Mouse (Mus musculus): ENCODE measurements around the gene Efcab6.

Gene Efcab6

DNA sequence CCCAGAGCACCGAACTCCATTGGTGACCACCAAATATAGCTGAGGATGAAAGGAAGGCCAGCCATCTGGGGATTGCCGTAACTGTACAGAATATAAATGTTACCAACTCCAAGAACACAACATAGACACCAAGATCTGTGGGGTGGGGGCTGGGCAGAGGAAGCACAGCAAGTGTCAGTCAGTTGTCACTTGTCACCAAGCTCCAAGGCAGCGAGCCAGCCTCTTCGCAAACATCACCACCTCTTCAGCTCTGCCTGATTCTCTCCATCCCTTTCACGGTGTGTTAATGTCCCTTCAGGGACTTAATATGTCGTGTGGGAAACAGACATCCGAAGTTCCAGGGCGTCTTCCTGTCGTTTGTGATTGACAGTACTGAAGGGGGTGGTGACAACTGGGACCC, 93.0 kb downstream of the Efcab6 start:
- no peak for DNase-seq (ENCODE audit: low spot score)

DNA sequence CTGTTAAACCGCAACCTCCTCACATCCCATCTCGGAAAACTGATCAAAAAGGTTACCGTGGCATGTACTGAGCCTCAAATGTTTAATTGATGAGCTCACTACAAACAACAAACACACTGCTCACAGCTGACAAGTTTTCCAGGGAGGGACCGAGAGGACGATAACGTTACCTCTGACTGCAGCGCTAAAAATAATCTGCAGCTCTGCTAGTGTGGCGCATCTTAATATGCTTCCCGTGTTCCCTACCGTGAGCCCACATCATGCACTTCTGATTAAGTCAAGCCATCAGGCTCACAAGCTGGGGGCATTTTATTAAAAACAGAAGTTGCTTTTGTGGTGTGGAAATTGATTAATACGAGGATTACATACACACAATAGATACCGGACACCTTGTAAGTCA, 97.4 kb downstream of the Efcab6 start:
- no peak for DNase-seq (ENCODE audit: low spot score)

DNA sequence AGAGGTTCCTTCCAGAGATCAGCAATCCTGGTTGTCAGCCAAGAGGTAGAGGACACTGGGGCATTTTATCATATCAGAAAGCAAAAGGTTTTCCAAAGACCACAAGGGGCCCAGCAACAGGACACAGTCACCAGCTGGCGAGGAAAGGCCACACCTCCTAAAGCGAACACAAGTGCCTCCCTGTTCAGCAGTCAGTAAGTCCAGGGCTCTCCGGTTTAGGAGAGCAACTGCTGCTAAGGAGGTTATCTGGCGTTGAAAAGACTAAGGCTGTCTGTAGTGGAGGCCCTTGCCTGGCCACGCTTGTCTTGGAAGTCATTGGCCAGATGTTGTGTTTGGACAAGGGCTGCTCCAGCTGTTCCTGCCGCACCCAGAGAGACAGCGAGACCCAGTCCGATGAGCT, 100.1 kb downstream of the Efcab6 start:
- DNase-seq (ENCODE audit: low spot score) = no peak

DNA sequence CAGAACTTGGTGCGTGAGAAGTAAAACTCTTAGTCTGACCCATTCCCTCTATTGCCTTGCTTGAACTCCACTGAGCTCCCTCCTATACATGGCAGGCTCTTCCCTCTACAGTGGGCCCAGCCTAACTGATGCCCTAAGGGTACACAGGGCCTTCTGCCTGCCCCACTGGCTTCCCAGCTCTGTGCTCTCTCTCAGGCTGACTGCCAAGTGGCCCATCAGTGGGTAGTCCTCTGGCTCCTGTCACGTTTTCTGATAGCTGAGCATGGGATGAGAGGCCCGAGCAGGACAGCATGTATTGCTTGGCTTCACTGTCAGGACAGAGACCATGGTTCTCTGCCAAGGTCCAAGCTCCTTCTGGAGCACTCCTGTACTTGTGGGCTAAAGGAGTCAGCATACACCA, 106.8 kb downstream of the Efcab6 start:
- no peak for DNase-seq (ENCODE audit: low spot score)

DNA sequence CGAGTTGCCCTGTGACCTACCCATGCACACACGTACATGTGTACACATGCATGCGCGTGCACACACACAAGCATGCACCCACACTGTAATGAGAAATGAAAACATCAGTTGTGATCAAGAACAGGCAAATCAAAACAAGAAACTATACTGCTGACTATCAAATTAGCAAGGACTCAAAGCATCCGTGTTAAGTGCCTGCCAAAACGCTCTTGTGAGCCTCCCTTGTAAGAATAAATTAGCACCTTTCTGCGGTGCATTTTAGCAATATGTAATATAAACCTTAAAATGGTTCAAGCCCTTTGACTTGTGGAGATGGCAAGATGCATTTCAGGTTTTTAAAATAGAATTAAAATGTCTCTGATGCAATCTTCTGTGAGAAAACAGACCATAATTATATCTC, 108.2 kb downstream of the Efcab6 start:
- no peak for DNase-seq (ENCODE audit: low spot score)

DNA sequence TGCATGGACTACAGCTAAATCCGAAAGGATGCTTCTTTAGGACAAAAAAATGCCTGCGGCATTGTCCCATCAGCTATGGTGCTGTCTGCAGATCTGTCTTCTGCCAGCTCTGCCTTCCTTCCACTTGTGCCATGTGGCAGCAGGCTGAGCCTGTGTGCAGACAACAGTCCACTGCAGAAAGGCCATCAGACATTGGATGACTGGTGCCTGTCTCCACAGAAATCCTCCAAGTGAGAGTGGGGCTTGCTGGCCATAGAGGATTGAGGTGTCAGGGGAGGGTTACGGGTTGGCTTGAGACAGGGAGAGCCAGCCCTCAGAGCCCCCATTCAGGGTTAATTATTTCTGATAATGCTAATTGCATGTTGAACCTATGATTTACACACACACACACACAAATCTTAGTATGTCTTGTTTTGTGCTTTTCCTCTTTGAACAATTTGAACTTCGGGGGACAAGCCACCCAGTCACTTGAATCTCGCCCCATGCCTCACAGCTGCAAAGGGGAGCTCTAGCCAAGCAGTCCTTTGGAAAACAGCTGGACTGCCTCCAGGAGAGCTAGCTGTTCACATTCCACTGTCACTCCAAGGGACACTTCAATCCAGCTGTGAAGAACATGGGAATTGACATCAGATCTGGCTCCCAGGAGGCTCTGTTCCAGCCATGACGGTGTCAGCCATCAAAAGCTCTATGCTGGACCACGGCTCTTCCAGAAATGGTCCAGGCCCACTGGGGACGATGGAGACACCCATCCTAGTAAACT, 109.1 kb downstream of the Efcab6 start:
- DNase-seq (ENCODE audit: low spot score) = no peak

DNA sequence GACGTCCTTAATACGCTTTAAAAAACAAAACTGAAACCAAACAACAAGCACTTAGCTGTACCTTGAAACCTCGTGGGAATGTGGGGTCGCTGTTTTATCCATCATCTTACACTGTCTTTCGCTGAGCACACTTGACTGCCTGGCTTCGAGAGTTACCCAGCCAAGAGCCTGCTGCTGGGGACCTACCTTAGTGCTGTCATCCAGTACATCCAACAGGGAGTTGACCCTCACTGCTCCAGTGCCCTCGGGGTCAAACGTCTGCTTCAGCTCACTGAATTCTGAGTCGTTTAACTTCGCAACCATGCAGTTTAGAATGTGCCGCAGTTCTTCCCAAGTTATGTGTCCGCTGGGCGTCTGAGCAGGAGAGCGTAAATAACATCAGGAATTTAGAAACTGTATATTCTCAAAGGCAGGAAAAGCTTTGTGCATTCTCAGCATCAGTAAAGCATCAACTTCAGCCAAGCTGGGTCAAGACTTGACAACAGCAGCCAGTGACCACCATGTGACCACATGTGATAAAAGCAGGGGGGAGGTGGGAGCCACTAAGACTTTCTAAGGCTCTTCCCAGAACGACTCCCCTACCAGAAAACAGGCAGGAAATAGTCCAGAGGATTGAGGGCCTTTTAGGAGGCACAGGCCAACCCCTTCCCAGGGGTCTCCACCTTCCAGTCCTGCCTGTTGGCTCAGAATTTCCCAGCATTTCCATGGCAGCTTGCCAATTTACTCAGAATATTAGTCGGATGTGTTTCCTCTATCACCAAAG, 115.3 kb downstream of the Efcab6 start:
- no peak for DNase-seq (ENCODE audit: low spot score)

DNA sequence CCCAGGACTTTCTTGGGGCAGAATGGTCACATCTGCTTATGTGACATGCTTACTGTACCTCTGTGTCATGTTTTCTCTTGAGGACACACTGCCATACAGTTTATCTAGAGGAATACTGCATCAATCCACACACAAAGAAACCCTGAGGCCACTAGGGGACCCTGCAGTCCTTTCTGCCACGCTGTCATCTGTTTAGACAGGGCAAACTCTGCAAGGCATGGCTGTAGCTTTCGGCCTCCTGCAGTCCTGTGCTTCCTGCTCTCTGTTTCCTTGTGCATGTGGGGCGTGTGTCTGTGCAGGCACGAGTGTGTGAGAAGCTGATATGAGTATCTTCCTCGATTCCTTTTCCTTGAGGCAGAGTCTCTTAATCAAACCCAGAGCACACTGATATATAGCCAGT, 125.5 kb downstream of the Efcab6 start:
- DNase-seq (ENCODE audit: low spot score) = no peak

DNA sequence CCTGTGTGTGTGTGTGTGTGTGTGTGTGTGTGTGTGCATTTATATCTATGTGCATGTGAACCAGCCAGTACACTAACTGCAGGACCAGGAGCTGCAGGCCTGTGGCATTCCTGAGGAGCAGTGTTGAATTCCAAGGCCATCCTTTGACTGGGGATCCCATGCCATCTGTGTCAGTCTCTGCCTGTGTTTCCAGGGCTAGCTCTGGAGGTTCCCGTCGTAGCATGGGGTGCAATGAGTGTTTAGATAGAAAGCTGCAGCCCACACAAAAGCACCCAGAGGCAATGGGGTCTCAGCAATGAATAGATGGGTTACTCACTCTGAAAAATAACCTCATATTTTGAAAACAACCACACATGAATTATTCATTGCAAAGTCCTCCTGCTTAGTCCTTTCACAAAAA, 126.7 kb downstream of the Efcab6 start:
- DNase-seq (ENCODE audit: low spot score) = no peak

DNA sequence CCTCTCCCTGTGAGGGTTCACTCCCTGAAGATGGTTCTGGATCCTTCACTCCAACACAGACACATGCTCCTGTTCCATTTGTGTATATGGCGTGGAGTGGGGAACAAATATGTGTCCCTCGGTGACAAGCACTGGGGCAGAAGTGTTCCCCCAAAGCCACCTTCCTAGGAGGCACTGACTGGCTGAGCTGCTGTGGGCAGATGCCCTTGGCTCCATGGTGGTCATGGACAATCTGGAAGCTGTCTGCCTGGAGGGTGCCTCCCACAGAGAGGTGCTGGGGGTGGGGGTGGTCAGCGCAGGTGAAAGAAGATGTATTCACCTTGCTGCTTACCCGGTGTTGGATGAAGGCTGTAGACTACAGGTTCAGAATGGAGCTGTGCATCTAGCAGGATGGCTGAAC, 128.7 kb downstream of the Efcab6 start:
- DNase-seq (ENCODE audit: low spot score) = no peak

DNA sequence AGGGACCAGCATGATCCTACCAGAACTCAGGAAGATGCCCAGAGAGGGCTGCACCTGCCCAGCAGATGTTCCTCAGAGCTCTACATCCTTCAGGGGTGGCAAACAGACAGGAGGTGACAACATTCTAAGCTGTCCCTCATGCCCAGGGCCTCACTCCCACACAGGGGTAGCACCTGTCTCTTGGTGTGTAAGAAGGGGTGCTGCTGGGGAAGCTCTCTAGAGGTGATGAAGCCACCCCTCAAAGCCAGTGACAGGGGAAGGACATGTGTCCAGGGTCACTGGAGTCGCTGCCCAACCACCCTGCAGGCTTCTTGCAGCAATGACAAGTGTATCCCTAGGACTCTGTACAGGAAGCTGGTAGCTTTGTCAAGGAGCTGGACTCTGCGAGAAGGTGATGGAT, 130.4 kb downstream of the Efcab6 start:
- no peak for DNase-seq (ENCODE audit: low spot score)

DNA sequence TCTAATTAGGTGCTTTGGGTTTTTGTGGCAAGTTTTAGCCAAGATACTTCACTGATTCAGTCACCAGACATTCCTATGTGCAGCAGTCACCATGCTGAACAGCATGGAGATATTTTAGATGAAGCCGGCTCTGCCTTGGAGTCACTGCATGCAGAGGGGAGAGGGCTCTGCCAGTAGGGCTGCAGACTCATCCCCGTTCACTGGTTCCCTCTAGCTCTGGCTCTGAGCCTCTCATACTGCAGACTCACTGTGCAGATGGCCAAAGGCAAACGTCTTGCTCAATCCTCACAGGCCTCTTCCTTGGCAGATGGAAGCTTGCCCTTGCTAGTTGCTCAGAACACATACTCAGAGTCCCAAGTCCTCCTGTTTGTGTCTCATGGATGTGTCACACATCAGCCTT, 139.8 kb downstream of the Efcab6 start:
- no peak for DNase-seq (ENCODE audit: low spot score)

DNA sequence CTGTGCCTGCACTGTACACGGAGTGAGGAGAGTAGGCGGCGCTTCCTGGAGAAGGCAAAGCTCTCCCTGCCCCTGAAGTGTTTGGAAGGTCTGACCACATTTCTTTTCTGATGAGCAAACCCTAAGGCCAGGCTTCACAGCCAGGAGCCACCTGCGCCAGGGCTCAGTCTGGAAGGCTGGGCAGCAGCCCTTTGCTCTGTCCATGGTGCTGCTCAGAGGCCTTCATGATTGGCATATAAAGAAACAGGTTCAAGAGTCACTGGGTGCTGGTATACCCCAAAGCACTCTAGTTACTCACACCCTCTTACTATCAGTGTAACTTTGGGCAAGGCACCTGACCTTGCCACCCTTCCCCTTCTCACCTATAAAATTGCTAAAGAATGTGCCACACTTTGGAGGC, 140.5 kb downstream of the Efcab6 start:
- peak; percentile 19 for DNase-seq (ENCODE audit: low spot score)

DNA sequence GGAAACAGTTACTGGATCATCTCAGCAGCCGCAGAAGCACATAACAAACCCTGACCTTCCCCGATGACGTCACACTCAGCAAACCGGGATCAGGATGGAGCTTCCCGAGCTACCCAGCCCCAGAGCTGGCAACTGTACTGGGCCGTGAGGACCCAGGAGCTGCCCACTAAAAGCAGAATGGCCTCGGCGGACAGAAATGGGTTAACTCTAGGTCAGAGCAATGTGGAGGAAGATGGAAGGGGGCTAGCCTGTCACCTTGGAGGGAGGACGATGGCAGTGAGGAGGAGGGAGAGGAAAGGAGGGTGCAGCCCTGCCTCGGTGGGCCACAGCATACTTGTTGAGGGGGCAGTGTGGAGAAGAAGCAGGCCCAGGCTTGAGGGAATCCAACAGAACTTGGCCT, 149.8 kb downstream of the Efcab6 start:
- DNase-seq (ENCODE audit: low spot score) = no peak

DNA sequence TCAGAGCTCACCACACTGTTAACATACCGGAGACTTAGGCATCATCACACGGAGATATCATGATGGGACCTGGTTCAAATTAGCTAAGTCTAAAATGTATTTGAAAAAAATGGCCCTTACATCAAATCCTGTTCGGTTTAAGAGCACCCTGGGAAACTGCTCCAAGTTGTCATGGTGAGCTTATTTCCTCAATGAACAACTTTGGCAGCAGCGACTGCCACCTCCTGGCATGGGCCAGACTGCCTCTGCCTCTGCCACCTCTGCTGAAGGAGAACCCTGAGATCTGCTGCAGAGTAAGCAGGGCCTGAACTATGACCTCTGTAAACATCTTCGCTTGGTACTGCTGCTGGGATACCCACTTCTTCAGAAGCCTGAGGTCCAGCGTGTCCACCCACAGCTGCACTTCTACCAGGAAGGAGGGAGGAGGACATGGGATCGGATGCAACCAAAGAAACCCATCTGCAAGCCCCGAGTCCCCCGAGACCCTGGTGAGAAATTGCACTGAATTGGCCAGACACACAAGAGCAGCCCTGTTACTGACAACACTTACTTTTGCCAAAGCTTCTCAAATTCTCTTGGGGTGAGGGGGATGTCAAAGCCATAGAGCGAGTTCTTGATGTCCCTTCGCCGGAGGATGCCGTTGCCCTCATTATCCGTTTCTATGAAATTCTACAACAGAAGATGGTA, 152.0 kb downstream of the Efcab6 start:
- DNase-seq (ENCODE audit: low spot score) = no peak

DNA sequence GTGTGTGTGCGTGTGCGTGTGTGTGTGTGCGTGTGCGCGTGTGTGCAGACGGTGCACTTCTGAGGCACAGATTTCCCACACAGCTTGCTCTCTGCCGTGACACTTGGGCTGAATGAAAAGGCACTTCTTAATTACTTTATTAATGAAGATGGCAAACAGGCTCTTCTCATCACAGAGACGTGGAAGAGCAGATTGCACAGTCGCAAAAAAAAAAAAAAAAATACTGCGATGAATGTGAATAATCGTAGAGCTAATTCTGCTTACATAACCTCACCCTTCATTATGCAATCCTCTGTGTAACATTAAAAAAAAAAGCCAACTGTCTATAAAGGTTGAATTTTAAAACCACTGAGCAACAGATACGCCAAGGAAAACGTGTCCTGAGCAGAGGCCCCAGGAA, 158.7 kb downstream of the Efcab6 start:
- DNase-seq (ENCODE audit: low spot score) = peak; percentile 4

DNA sequence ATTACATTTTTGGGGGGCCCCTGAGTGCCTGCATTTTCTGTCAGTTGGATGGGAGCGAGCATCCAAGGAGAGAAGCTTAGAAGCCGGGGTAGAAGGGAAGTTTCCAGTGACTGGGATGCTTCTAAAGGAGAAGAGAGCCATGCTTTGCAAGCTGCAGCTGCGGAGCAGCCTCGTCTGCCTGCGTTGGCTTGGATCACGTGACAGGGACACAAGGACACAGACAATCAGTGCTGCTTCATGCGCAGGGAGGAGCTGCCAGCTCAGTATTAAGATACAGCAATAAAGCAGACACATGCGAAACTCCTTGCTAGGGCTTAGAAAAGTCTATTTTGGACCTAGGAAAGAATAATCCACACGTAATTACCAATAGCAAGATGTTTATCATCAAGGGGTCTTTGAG, 167.9 kb downstream of the Efcab6 start:
- DNase-seq (ENCODE audit: low spot score) = no peak

DNA sequence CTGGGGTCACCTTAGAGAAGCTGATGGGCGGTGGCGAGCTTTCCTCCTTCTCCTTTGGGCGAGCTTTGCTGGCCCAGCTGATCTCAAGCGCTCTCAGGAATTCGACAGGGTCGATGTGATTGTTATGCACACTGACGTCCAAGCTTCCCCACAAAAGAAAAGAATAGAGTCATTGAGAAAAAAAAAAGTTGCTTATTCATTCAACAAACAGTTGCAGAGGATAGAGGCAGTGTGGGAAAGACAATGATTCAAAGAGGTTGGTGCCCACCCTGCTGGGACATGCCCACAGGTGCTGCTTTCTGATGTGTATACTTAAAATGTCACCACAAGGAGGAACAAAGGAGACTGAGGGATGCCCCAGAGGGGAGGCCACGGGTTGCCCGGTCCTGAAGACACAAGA, 169.2 kb downstream of the Efcab6 start:
- DNase-seq (ENCODE audit: low spot score) = no peak

DNA sequence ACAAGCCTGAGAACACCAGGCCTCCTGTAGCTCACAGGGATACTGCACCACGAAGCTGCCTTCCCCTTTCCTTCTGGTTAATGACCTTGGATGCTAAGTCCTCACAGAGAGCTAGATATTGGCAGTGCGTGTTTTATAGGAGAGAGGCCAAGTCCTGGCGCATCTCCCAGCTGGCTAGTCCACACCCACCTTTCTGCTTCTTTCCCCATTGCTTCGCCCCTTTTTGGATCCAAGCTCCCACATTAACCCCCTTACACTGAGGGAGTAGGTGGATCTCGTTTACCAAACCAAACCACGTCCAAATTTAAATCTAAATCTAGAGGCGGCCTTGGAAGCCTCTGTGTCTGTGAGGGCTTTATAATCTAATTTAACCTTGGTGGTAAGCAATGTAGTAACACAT, 170.9 kb downstream of the Efcab6 start:
- DNase-seq (ENCODE audit: low spot score) = no peak

DNA sequence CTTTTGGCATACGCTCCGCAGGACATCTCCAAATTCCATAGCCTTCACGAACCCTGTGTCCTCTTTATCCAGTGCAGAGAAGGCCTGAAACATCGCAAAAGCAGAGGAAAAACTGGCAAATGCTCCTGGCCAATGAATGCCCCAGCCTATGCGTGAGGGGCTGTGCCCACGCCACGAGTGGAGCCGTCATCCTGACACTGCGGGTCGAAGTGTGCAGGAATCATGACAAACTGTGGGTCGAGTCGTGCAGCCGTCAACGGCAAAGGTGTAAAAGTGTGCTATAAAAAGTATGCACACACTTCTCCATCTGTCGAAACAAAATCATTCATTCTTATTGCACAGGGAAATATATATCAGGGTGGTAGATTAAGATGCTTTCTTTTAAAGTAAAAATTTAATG, 172.3 kb downstream of the Efcab6 start:
- DNase-seq (ENCODE audit: low spot score) = no peak

DNA sequence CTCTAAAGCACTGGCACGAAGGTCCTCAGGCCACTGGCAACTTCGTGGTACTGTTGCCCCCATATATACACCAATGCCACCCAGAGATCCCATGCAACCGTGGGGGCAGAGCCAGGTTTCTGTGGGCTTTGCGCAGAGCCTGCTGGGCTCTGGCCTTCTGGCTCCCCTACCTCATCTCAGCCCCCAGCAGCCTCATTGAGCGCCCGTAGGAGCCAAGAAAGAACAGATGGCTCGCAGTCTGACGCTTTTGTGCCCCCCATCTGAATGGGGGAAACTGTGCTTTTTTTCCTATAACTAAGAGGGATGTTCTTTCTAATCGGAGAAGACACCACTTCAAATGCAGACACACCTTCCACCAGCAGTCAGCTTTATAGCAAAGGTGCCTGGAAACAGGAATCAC, 180.9 kb downstream of the Efcab6 start:
- no peak for DNase-seq (ENCODE audit: low spot score)

DNA sequence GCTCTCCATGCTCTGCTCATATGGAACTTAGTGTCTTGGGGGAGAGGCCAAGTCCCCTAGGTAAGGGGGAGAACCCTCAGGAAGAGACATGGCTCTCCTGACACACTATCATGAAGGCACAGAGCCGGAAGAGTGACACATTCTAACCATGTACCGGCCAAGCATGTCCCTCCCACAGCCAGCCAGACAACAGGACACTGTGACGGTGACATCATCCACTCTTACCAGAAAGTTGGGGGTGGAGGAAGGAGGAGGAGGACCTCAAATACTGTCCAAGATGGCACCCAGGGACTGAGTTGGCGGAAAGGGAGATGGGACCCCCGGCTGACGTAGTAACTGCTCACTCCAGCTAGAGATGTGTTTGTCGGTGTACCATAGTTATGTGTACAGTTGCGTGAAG, 181.4 kb downstream of the Efcab6 start:
- DNase-seq (ENCODE audit: low spot score) = no peak

DNA sequence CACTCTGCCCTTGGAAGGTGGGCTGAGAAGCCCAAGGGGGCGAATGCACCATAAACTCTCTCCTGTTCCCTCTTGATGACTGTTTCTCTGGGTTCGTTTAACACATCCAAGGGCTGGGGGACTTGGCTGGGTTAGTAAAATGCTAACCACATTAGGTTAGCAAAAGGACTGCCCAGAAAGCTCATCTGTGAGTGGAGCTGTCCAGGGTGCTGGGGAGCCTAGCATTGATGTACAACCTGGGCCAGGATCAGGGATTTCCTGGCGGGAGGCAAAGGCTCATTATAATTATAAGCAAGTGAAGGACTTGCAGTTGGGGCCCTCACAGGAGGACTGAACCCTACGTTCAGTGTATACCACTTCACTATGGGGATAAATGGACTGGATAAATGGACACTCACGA, 185.3 kb downstream of the Efcab6 start:
- DNase-seq (ENCODE audit: low spot score) = peak; percentile 18
